Mouse (Mus musculus) adrenal gland, postnatal 10 days (tissue): ENCODE measurements around the gene Tor2a. TPM values are rescaled to one million over a fixed set of nuclear protein-coding genes. Genes with fewer than 3 reads are reported as not detected.

Experiments used
- microRNA-seq: library from miRNA; unstranded; fragments of <30 nt; microRNA quantifications from one replicate; pipeline ENCODE4 v1.2.0, GENCODE M21; 2021
- total RNA-seq, 2 experiments: library from RNA; stranded (reverse); gene quantifications; 2 replicates each; pipeline ENCODE4 v1.2.3; 2021

Tor2a gene
- total RNA-seq, 2 experiments from 2014 or later: 27.7 to 32.6 TPM

Small RNAs within 50 kb of the gene (microRNA-seq; reads per million reads assigned to microRNA genes)
- gene Mir2861: not detected
- not detected for gene Mir3960

Other genes with a start within 250 kb of the Tor2a start
- 10 to 100 TPM; 24.6 to 26.8 TPM for gene Fam102a, start 221.9 kb upstream of the Tor2a start, total RNA-seq
- gene Dpm2, start 186.4 kb upstream of the Tor2a start, total RNA-seq: 10 to 100 TPM; 44.4 to 49.9 TPM
- gene Pip5kl1, start 182.4 kb upstream of the Tor2a start, total RNA-seq: not detected
- gene 9430097D07Rik, start 181.6 kb upstream of the Tor2a start, total RNA-seq: not detected
- gene St6galnac4, start 170.1 kb upstream of the Tor2a start, total RNA-seq: 10 to 100 TPM; 14.3 to 14.7 TPM
- gene St6galnac6, start 157.5 kb upstream of the Tor2a start, total RNA-seq: 10 to 100 TPM; 55.2 to 64.1 TPM
- gene Ak1, start 135.5 kb upstream of the Tor2a start, total RNA-seq: 100 to 1,000 TPM in 1 of 2 experiments, 10 to 100 TPM in 1; 71.5 to 143 TPM
- 10 to 100 TPM; 97.9 to 99.9 TPM for gene Eng, start 110.6 kb upstream of the Tor2a start, total RNA-seq
- gene Fpgs, start 53.1 kb upstream of the Tor2a start, total RNA-seq: 10 to 100 TPM; 27.1 to 37.6 TPM
- gene Cdk9, start 44.2 kb upstream of the Tor2a start, total RNA-seq: 10 to 100 TPM; 65.5 to 70.9 TPM
- 10 to 100 TPM; 28.9 to 35.4 TPM for gene Sh2d3c, start 36.2 kb upstream of the Tor2a start, total RNA-seq
- gene 6330409D20Rik, start 16.2 kb upstream of the Tor2a start, total RNA-seq: under 1 TPM in 1 of 2 experiments, not detected in 1; 0.30 TPM
- gene Ttc16, start 18.4 kb downstream of the Tor2a start, total RNA-seq: under 1 TPM in 1 of 2 experiments, not detected in 1; 0.15 TPM
- gene Ptrh1, start 18.6 kb downstream of the Tor2a start, total RNA-seq: 1 to 10 TPM; 4.8 to 5.0 TPM
- not detected for gene Cfap157, start 27.2 kb downstream of the Tor2a start, total RNA-seq
- gene Stxbp1, start 90.0 kb downstream of the Tor2a start, total RNA-seq: 10 to 100 TPM; 23.7 to 35.7 TPM
- 10 to 100 TPM; 28.9 to 30.7 TPM for gene Fam129b, start 118.9 kb downstream of the Tor2a start, total RNA-seq
- gene Rpl12, start 204.3 kb downstream of the Tor2a start, total RNA-seq: 100 to 1,000 TPM; 174 to 187 TPM
- gene Lrsam1, start 204.4 kb downstream of the Tor2a start, total RNA-seq: 10 to 100 TPM; 14.6 to 23.7 TPM
- gene Slc2a8, start 224.8 kb downstream of the Tor2a start, total RNA-seq: 10 to 100 TPM; 20.1 to 23.0 TPM